Mouse (Mus musculus) ES-E14 (cell line): ENCODE results near the gene Mycl. TPM values are rescaled to one million over a fixed set of nuclear protein-coding genes. Genes with fewer than 3 reads are reported as not detected.
A peak's percentile ranks its signal among the peaks of the same experiment; 100 is the strongest.

Source experiments
- DNase-seq: peaks from one replicate; pipeline ENCODE4 v3.0.0-alpha.2; 2013; ENCODE audit warnings: low read depth, low spot score
- H3K27ac ChIP-seq: 2 replicates; pipeline ENCODE4 v1.5.1; 2012; ENCODE audit warnings: low read depth, mild to moderate bottlenecking, low read length, moderate library complexity, mixed read lengths; ENCODE audit not compliant: poor library complexity, insufficient read depth, severe bottlenecking
- H3K36me3 ChIP-seq: 2 replicates; pipeline ENCODE4 v1.6.1; 2012; ENCODE audit warnings: mild to moderate bottlenecking, low read length, moderate library complexity, mixed read lengths; ENCODE audit not compliant: control insufficient read depth, poor library complexity, insufficient read depth, severe bottlenecking
- H3K4me1 ChIP-seq, 2 experiments: fragments of 150-350 bp in 1 of 2; sonication (generic) in 1 of 2; 2 replicates each; pipeline ENCODE4 v1.6.1; 2012; ENCODE audit warnings: low read length in 2 of 2, mild to moderate bottlenecking in 1 of 2, mixed read lengths in 1 of 2; ENCODE audit not compliant: control insufficient read depth in 2 of 2, insufficient read depth in 2 of 2, poor library complexity in 1 of 2
- H3K4me3 ChIP-seq, 2 experiments: fragments of 150-350 bp in 1 of 2; sonication (generic) in 1 of 2; 2 replicates each; pipeline ENCODE4 v1.5.1; 2012; ENCODE audit warnings: low read length in 2 of 2, low read depth in 1 of 2, mild to moderate bottlenecking in 1 of 2, mixed read lengths in 1 of 2; ENCODE audit not compliant: insufficient read depth in 1 of 2, poor library complexity in 1 of 2, severe bottlenecking in 1 of 2
- H3K9ac ChIP-seq: 2 replicates; pipeline ENCODE4 v1.6.1; 2012; ENCODE audit warnings: low read depth, mild to moderate bottlenecking, low read length, mixed read lengths; ENCODE audit not compliant: poor library complexity, insufficient read depth, severe bottlenecking
- H3K9me3 ChIP-seq: fragments of 150-350 bp; sonication (generic); 2 replicates; pipeline ENCODE4 v1.6.1; 2012; ENCODE audit warnings: low read depth, mild to moderate bottlenecking, low read length; ENCODE audit not compliant: control insufficient read depth, insufficient read depth
- CHD2 ChIP-seq: IDR thresholded peaks from 2 replicates; pipeline ENCODE4 v1.6.1; 2014; ENCODE audit warnings: mild to moderate bottlenecking, low read depth, low read length, inconsistent platforms
- HCFC1 ChIP-seq: IDR thresholded peaks from 2 replicates; pipeline ENCODE4 v1.6.1; 2012; ENCODE audit warnings: low read length, inconsistent platforms, borderline replicate concordance; ENCODE audit not compliant: insufficient read depth
- MAFK ChIP-seq: IDR thresholded peaks from 2 replicates; pipeline ENCODE4 v1.6.1; 2014; ENCODE audit warnings: mild to moderate bottlenecking, low read depth, low read length, inconsistent platforms; ENCODE audit not compliant: insufficient read depth
- ZC3H11A ChIP-seq: IDR thresholded peaks from 2 replicates; pipeline ENCODE4 v1.6.1; 2012; ENCODE audit warnings: low read depth, mild to moderate bottlenecking, inconsistent platforms, low read length, borderline replicate concordance
- ZNF384 ChIP-seq: IDR thresholded peaks from 2 replicates; pipeline ENCODE4 v1.6.1; 2012; ENCODE audit warnings: low read depth, low read length, inconsistent platforms
- in situ Hi-C, 2 experiments: fragments of 600-800 bp; cut with MboI; formaldehyde crosslinking; loops; one replicate each; pipeline ENCODE4 v1.15.1; 2025; ENCODE audit warnings: low sequenced_read_pairs in 2 of 2, inconsistent platforms in 1 of 2; ENCODE audit not compliant: unreplicated experiment in 2 of 2
- total RNA-seq: library from RNA; depleted of rRNA; stranded (reverse); fragments of 300-350 nt; gene quantifications from 2 replicates; pipeline ENCODE4 v1.2.3, GENCODE M21; 2012

The Mycl gene
- total RNA-seq, 1 experiment, result 7.3 TPM

- Histone ChIP-seq H3K4me1 (peaks cover 0 to 2% of the 10 kb centered on the region in 2 experiments; a peak in 1 of 4 replicates), H3K4me3 (no peak overlapping the region), H3K27ac (no peak overlapping the region), H3K36me3 (no peaks in the 10 kb centered on the region), H3K9me3 (no peaks in the 10 kb centered on the region), H3K9ac (no peak overlapping the region)
- DNase-seq, result no peak
- in situ Hi-C loops, result no loop called here
- TF ChIP-seq ZNF384, result no peak
- no peak for TF ChIP-seq HCFC1
- TF ChIP-seq MAFK, result no peak
- TF ChIP-seq CHD2, result no peak
- no peak for TF ChIP-seq ZC3H11A
Measured at GRCm38 (mm10) chr4:122976885-122977284, 18.6 kb upstream of the Mycl start.

GRCm38 (mm10) chr4:122978850-122979249 lies 16.6 kb upstream of the Mycl start:
- peaks cover 0 to 4% of the 10 kb centered on the region in 2 experiments; a peak in 1 of 4 replicates for H3K4me1 ChIP-seq
- no peak overlapping the region for H3K4me3 ChIP-seq
- TF ChIP-seq CHD2 (no peak), HCFC1 (no peak), MAFK (no peak), ZC3H11A (no peak), ZNF384 (no peak)
- no peak overlapping the region for H3K9ac ChIP-seq
- no peaks in the 10 kb centered on the region for H3K9me3 ChIP-seq
- H3K27ac ChIP-seq, result no peak overlapping the region
- no peak for DNase-seq
- in situ Hi-C loops, result no loop called here
- no peaks in the 10 kb centered on the region for H3K36me3 ChIP-seq

- DNase-seq, result no peak
- Histone ChIP-seq H3K9me3 (no peaks in the 10 kb centered on the region), H3K9ac (no peak overlapping the region), H3K36me3 (no peaks in the 10 kb centered on the region), H3K4me3 (no peak overlapping the region), H3K27ac (no peak overlapping the region), H3K4me1 (peaks cover 0 to 4% of the 10 kb centered on the region in 2 experiments; a peak in 1 of 4 replicates)
- TF ChIP-seq MAFK, result no peak
- no peak for TF ChIP-seq HCFC1
- no peak for TF ChIP-seq CHD2
- TF ChIP-seq ZNF384, result no peak
- TF ChIP-seq ZC3H11A, result no peak
- in situ Hi-C loops, result no loop called here
Measured at GRCm38 (mm10) chr4:122979826-122980225, 15.6 kb upstream of the Mycl start.

DNA sequence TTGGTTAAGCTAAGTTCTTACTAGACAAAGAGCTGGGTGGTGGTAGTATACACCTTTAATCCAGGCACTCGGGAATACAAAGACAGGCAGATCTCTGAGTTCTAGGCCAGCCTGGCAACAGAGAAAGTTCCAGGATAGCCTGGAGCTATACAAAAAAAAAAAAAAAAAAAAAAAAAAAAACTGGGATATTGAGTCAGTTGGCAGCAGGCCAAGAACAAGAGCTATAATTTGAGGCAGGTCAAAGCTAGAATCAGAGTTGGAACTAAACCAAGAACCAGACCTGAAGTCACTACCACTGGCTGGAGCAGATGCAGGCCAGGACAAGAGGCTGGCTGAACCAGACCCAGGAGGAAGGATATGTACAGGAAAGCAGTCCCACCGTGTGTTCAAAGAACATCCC lies 14.8 kb upstream of the Mycl start:
- DNase-seq, result no peak
- Histone ChIP-seq H3K4me3 (no peak overlapping the region), H3K9ac (no peak overlapping the region), H3K36me3 (no peaks in the 10 kb centered on the region), H3K27ac (no peak overlapping the region), H3K9me3 (no peaks in the 10 kb centered on the region), H3K4me1 (peaks cover 0 to 4% of the 10 kb centered on the region in 2 experiments; a peak in 1 of 4 replicates)
- in situ Hi-C loops, result no loop called here
- TF ChIP-seq CHD2 (no peak), MAFK (no peak), ZC3H11A (no peak), HCFC1 (no peak), ZNF384 (peak; percentile 53)

- TF ChIP-seq HCFC1 (no peak), ZNF384 (no peak), CHD2 (no peak), ZC3H11A (no peak), MAFK (no peak)
- H3K4me1 ChIP-seq, result peaks cover 0 to 4% of the 10 kb centered on the region in 2 experiments; a peak in 1 of 4 replicates
- H3K9me3 ChIP-seq, result no peaks in the 10 kb centered on the region
- no peaks in the 10 kb centered on the region for H3K36me3 ChIP-seq
- DNase-seq, result no peak
- no peak overlapping the region for H3K9ac ChIP-seq
- H3K27ac ChIP-seq, result no peak overlapping the region
- in situ Hi-C loops, result no loop called here
- no peak overlapping the region for H3K4me3 ChIP-seq
Measured at GRCm38 (mm10) chr4:122981238-122981637, 14.2 kb upstream of the Mycl start.
